ENCODE assay signal across 10 mouse cellular contexts in genomic region chr10:42504096-42504710, GRCm38 (mm10). TPM values are rescaled to one million over a fixed set of nuclear protein-coding genes. Genes with fewer than 3 reads are reported as not detected.
DNase-seq lines count a peak whose midpoint lies in the region; ATAC-seq lines count a peak whose summit lies in the region.
"Had no signal": no experiment of that assay in that cellular context is flagged by ENCODE, and none has a peak within 500 bp of the region (broad histone marks: within the 10 kb centered on the region; RNA-seq: fewer than 3 reads in every experiment).

No protein-coding gene starts in this region.

- 0 out of 2 replicates have a peak, but pooled peaks cover 2% of the 10 kb centered on the region for H3K4me1 ChIP-seq in neural tube, embryonic 12.5 days
- H3K4me1 ChIP-seq in neural tube, embryonic 15.5 days: peaks cover 14% of the 10 kb centered on the region
- H3K4me1 ChIP-seq in liver, embryonic 11.5 days (replicated peaks; ENCODE audit: control insufficient read depth, insufficient read depth, low read length): peaks cover 16% of the 10 kb centered on the region
- no peaks in the 10 kb centered on the region; the same call in 1 of the 2 replicates for H3K4me1 ChIP-seq in stomach, embryonic 16.5 days (ENCODE audit: control insufficient read depth, insufficient read depth, low read length)
- H3K4me1 ChIP-seq in midbrain, embryonic 15.5 days: peaks cover 12% of the 10 kb centered on the region

- no peaks in the 10 kb centered on the region for H3K27me3 ChIP-seq in neural tube, embryonic 12.5 days (replicated peaks)
- H3K27me3 ChIP-seq in neural tube, embryonic 15.5 days (replicated peaks): no peaks in the 10 kb centered on the region
- H3K27me3 ChIP-seq in liver, embryonic 11.5 days (replicated peaks; ENCODE audit: control insufficient read depth, insufficient read depth, low read length): no peaks in the 10 kb centered on the region
- H3K27me3 ChIP-seq in stomach, embryonic 16.5 days (ENCODE audit: control insufficient read depth, insufficient read depth, low read length): no peaks in the 10 kb centered on the region
- no peaks in the 10 kb centered on the region for H3K27me3 ChIP-seq in midbrain, embryonic 15.5 days (replicated peaks)
- H3K27me3 ChIP-seq: limb, embryonic 12.5 days had no signal

- 0 out of 2 replicates have a peak overlapping the region, but pooled peaks have one; percentile 75 for H3K4me2 ChIP-seq in neural tube, embryonic 12.5 days (replicated peaks)
- no peak overlapping the region; the same call in 1 of the 2 replicates for H3K4me2 ChIP-seq in neural tube, embryonic 15.5 days
- peak overlapping the region; percentile 90 for H3K4me2 ChIP-seq in liver, embryonic 11.5 days
- 0 out of 2 replicates have a peak overlapping the region, but pooled peaks have one; percentile 76 for H3K4me2 ChIP-seq in stomach, embryonic 16.5 days (ENCODE audit: low read depth, low read length)
- H3K4me2 ChIP-seq in midbrain, embryonic 15.5 days: no peak overlapping the region

- no peak overlapping the region for H3K9ac ChIP-seq in neural tube, embryonic 12.5 days
- H3K9ac ChIP-seq in neural tube, embryonic 15.5 days (replicated peaks): no peak overlapping the region
- no peak overlapping the region for H3K9ac ChIP-seq in liver, embryonic 11.5 days (ENCODE audit: low read depth, low read length)
- no peak overlapping the region for H3K9ac ChIP-seq in stomach, embryonic 16.5 days (ENCODE audit: low read length)
- H3K9ac ChIP-seq in midbrain, embryonic 15.5 days: no peak overlapping the region
- H3K9ac ChIP-seq: limb, embryonic 12.5 days had no signal

- DNase-seq in gastrocnemius, adult 18-20 months (ENCODE audit: low spot score): peak; percentile 7
- no peak for DNase-seq in gastrocnemius, postnatal 10 days
- DNase-seq in liver, embryonic 11.5 days (ENCODE audit: low spot score): no peak
- no peak for DNase-seq in right cerebral cortex, postnatal 10 days (ENCODE audit: low spot score in 2 of 2)
- DNase-seq: kidney, postnatal 10 days had no signal

- H3K36me3 ChIP-seq in neural tube, embryonic 12.5 days: no peaks in the 10 kb centered on the region
- H3K36me3 ChIP-seq in neural tube, embryonic 15.5 days: 0 out of 2 replicates have a peak, but pooled peaks cover 6% of the 10 kb centered on the region
- H3K36me3 ChIP-seq in liver, embryonic 11.5 days (ENCODE audit: control insufficient read depth, insufficient read depth, low read length): no peaks in the 10 kb centered on the region; the same call in 1 of the 2 replicates
- no peaks in the 10 kb centered on the region for H3K36me3 ChIP-seq in stomach, embryonic 16.5 days (ENCODE audit: control insufficient read depth, insufficient read depth, low read length)
- no peaks in the 10 kb centered on the region for H3K36me3 ChIP-seq in midbrain, embryonic 15.5 days (replicated peaks)

- WGBS in neural tube, embryonic 12.5 days: 93% methylated on average over 10 of the region's 10 CpGs
- 91% methylated on average over 10 of the region's 10 CpGs for WGBS in neural tube, embryonic 15.5 days
- WGBS in liver, embryonic 11.5 days: 74% methylated on average over 10 of the region's 10 CpGs
- WGBS in stomach, embryonic 16.5 days: 84% methylated on average over 10 of the region's 10 CpGs
- WGBS in midbrain, embryonic 15.5 days: 92% methylated on average over 10 of the region's 10 CpGs

- H3K27ac ChIP-seq in neural tube, embryonic 12.5 days: no peak overlapping the region
- no peak overlapping the region for H3K27ac ChIP-seq in neural tube, embryonic 15.5 days (replicated peaks)
- no peak overlapping the region; the same call in 1 of the 2 replicates for H3K27ac ChIP-seq in liver, embryonic 11.5 days (ENCODE audit: low read depth, low read length)
- no peak overlapping the region for H3K27ac ChIP-seq in stomach, embryonic 16.5 days (ENCODE audit: low read length)
- H3K27ac ChIP-seq in midbrain, embryonic 15.5 days: no peak overlapping the region
- H3K27ac ChIP-seq: limb, embryonic 12.5 days had no signal

- ATAC-seq in neural tube, embryonic 12.5 days (ENCODE audit: low FRiP score, low read depth): no peak
- ATAC-seq in neural tube, embryonic 15.5 days (ENCODE audit: low FRiP score): no peak
- ATAC-seq in liver, embryonic 11.5 days (replicated peaks; ENCODE audit: low FRiP score): no peak
- no peak for ATAC-seq in stomach, embryonic 16.5 days (ENCODE audit: insufficient read depth, low FRiP score)
- no peak for ATAC-seq in midbrain, embryonic 15.5 days (replicated peaks)

- no peaks in the 10 kb centered on the region for H3K9me3 ChIP-seq in neural tube, embryonic 12.5 days
- H3K9me3 ChIP-seq in neural tube, embryonic 15.5 days (replicated peaks): no peaks in the 10 kb centered on the region
- no peaks in the 10 kb centered on the region for H3K9me3 ChIP-seq in liver, embryonic 11.5 days (ENCODE audit: control insufficient read depth, low read length)
- no peaks in the 10 kb centered on the region for H3K9me3 ChIP-seq in stomach, embryonic 16.5 days (replicated peaks; ENCODE audit: control insufficient read depth, low read length)
- no peaks in the 10 kb centered on the region for H3K9me3 ChIP-seq in midbrain, embryonic 15.5 days
- H3K9me3 ChIP-seq: limb, embryonic 12.5 days had no signal

- no peak overlapping the region for H3K4me3 ChIP-seq in neural tube, embryonic 12.5 days
- no peak overlapping the region for H3K4me3 ChIP-seq in neural tube, embryonic 15.5 days (replicated peaks)
- 0 out of 2 replicates have a peak overlapping the region, but pooled peaks have one; percentile 22 for H3K4me3 ChIP-seq in liver, embryonic 11.5 days (ENCODE audit: low read depth, low read length)
- no peak overlapping the region for H3K4me3 ChIP-seq in stomach, embryonic 16.5 days (replicated peaks; ENCODE audit: low read length)
- H3K4me3 ChIP-seq in midbrain, embryonic 15.5 days: no peak overlapping the region
- H3K4me3 ChIP-seq: limb, embryonic 12.5 days had no signal

RNA-seq across cellular contexts. Expression of gene Snx3, which starts 2.4 kb away (rescaled TPM):
- total RNA-seq in gastrocnemius, adult 18-20 months (2021): 100 to 1,000 TPM; 171 to 175 TPM
- 100 to 1,000 TPM; 155 to 161 TPM for total RNA-seq in gastrocnemius, postnatal 10 days (2021)
- polyA plus RNA-seq in neural tube, embryonic 12.5 days (2016; fragmentation: Nextera tagmentation; extraction: Ambion mirVana): 221 and 226 TPM in 2 replicates
- 346 and 374 TPM in 2 replicates for polyA plus RNA-seq in neural tube, embryonic 15.5 days (2015; fragmentation: Nextera tagmentation; extraction: Ambion mirVana)
- 355 and 358 TPM in 2 replicates for polyA plus RNA-seq in liver, embryonic 11.5 days (2014; fragmentation: Nextera tagmentation; extraction: Ambion mirVana)
- 350 and 385 TPM in 2 replicates for polyA plus RNA-seq in stomach, embryonic 16.5 days (2015; fragmentation: Nextera tagmentation; extraction: Ambion mirVana)
- 285 and 293 TPM in 2 replicates for polyA plus RNA-seq in midbrain, embryonic 15.5 days (2015; fragmentation: Nextera tagmentation; extraction: Ambion mirVana)

RNA-seq across cellular contexts. Expression of gene Afg1l, which starts 25.8 kb away (rescaled TPM):
- total RNA-seq in gastrocnemius, adult 18-20 months (2021): 10 to 100 TPM in 1 of 2 experiments, 1 to 10 TPM in 1; 7.6 to 10.2 TPM
- total RNA-seq in gastrocnemius, postnatal 10 days (2021): 1 to 10 TPM; 4.8 to 5.5 TPM
- polyA plus RNA-seq in neural tube, embryonic 12.5 days (2016; fragmentation: Nextera tagmentation; extraction: Ambion mirVana): 5.1 and 6.3 TPM in 2 replicates
- polyA plus RNA-seq in neural tube, embryonic 15.5 days (2015; fragmentation: Nextera tagmentation; extraction: Ambion mirVana): 8.6 and 11.1 TPM in 2 replicates
- polyA plus RNA-seq in liver, embryonic 11.5 days (2014; fragmentation: Nextera tagmentation; extraction: Ambion mirVana): 5.0 TPM in 2 replicates
- 9.2 and 9.8 TPM in 2 replicates for polyA plus RNA-seq in stomach, embryonic 16.5 days (2015; fragmentation: Nextera tagmentation; extraction: Ambion mirVana)
- polyA plus RNA-seq in midbrain, embryonic 15.5 days (2015; fragmentation: Nextera tagmentation; extraction: Ambion mirVana): 7.4 and 8.2 TPM in 2 replicates

Comparison
In these comparisons a context has a peak if more than half of its experiments do, and no peak if none do; other contexts are left out.
1. H3K4me2 ChIP-seq: peak in neural tube, embryonic 12.5 days (single experiment), liver, embryonic 11.5 days (single experiment) and stomach, embryonic 16.5 days (single experiment); none in neural tube, embryonic 15.5 days (single experiment) and midbrain, embryonic 15.5 days (single experiment).